Mouse (Mus musculus): ENCODE data around the gene Gtsf1l. TPM values are rescaled to one million over a fixed set of nuclear protein-coding genes. Genes with fewer than 3 reads are reported as not detected.

Gene Gtsf1l
- polyA plus RNA-seq, 1 experiment from 2014 or later: 0.16 TPM

DNA sequence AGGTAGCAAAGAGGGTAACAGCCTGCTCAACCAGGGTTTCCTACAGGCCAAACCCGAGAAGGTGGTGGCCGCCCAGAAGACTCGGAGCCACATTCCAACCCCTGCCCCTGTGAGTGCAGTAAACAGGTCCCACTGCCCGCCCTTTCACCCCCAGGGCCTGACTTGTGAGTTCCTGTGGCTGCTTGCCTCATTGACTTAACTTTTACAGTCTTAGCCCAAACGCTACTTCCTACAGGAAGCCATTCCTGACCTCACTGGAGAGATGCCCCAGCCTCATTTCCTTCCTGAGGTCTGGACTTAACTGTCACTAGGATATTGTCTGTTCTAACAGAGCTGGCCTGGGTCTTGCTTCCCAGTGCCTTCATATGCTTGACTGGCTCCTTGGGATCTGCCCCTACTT lies 5.1 kb downstream of the Gtsf1l start:
- Histone ChIP-seq H3K9me3 (ENCODE audit: control insufficient read depth, low read length) (no peaks in the 10 kb centered on the region), H3K27ac (replicated peaks) (no peak overlapping the region), H3K4me1 (replicated peaks; ENCODE audit: control insufficient read depth, insufficient read depth) (no peaks in the 10 kb centered on the region), H3K9ac (ENCODE audit: low read length) (no peak overlapping the region), H3K36me3 (ENCODE audit: control insufficient read depth, insufficient read depth, low read length) (no peaks in the 10 kb centered on the region), H3K4me3 (ENCODE audit: low read depth, low read length) (no peak overlapping the region), H3K27me3 (ENCODE audit: control insufficient read depth, insufficient read depth, low read length) (no peaks in the 10 kb centered on the region), H3K4me2 (replicated peaks; ENCODE audit: low read depth) (no peak overlapping the region)
- 86% methylated on average over 5 of the region's 5 CpGs for WGBS
- TF ChIP-seq CTCF (IDR thresholded peaks at IDR 0.05; ENCODE audit: low read depth): no peak
- TF ChIP-seq EP300 (optimal IDR thresholded peaks at IDR 0.05): no peak
- ATAC-seq (ENCODE audit: low FRiP score, low TSS enrichment) (no peak), DNase-seq (ENCODE audit: low spot score) (no peak)

DNA sequence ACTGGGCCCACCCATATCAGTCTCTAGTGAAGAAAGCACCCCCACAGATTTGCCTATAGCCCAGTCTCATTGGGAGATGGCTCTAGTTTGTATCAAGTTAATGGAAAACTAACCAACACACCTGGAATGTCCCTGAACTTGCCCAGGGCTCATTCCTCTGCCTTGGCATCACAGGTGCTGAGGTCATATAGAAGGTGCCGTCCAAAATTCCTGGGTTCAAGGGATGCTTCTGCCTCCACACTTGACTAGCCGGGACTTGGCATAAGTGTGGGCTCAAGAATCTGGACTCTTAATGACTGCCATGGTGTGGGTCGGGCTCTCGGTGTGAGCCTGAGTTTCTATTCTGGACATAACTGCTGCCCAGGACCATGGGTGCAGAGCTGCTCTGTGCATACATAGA lies 8.6 kb downstream of the Gtsf1l start:
- WGBS: 95% methylated on average over 4 of the region's 4 CpGs
- no peaks in the 10 kb centered on the region for H3K27me3 ChIP-seq (ENCODE audit: control insufficient read depth, insufficient read depth, low read length)
- TF ChIP-seq CTCF (IDR thresholded peaks at IDR 0.05; ENCODE audit: low read depth): no peak
- no peak for TF ChIP-seq EP300 (optimal IDR thresholded peaks at IDR 0.05)
- H3K4me2 ChIP-seq (replicated peaks; ENCODE audit: low read depth): no peak overlapping the region
- no peak for DNase-seq (ENCODE audit: low spot score)
- H3K4me3 ChIP-seq (ENCODE audit: low read depth, low read length): no peak overlapping the region
- no peak overlapping the region for H3K27ac ChIP-seq (replicated peaks)
- no peak for ATAC-seq (ENCODE audit: low FRiP score, low TSS enrichment)
- H3K4me1 ChIP-seq (replicated peaks; ENCODE audit: control insufficient read depth, insufficient read depth): no peaks in the 10 kb centered on the region
- no peaks in the 10 kb centered on the region for H3K9me3 ChIP-seq (ENCODE audit: control insufficient read depth, low read length)
- peaks cover 5% of the 10 kb centered on the region; the same call in 1 of the 2 replicates for H3K36me3 ChIP-seq (ENCODE audit: control insufficient read depth, insufficient read depth, low read length)
- H3K9ac ChIP-seq (ENCODE audit: low read length): no peak overlapping the region

DNA sequence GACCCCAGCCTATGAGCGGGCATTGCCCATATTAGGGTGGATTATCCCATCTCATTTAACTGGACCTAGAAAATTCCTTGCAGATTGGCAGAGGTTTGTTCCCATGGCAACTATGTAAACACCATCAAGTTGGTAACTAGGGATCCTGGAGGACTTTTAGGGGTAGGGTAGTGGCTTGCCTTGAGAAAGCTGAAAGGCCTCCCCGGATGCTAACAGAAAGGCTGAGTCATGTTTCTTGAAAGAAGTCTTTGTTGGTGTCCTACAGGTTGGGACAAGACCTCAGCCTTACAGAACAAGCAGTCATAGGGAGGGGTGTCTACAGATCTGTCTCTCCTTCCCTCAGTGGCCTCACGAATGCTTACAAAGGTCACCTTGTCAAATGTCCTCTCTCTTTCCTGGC lies 12.4 kb downstream of the Gtsf1l start:
- Histone ChIP-seq H3K36me3 (ENCODE audit: control insufficient read depth, insufficient read depth, low read length) (peaks cover 5% of the 10 kb centered on the region; the same call in 1 of the 2 replicates), H3K27me3 (ENCODE audit: control insufficient read depth, insufficient read depth, low read length) (no peaks in the 10 kb centered on the region), H3K4me2 (replicated peaks; ENCODE audit: low read depth) (no peak overlapping the region), H3K9me3 (ENCODE audit: control insufficient read depth, low read length) (no peaks in the 10 kb centered on the region), H3K4me3 (ENCODE audit: low read depth, low read length) (no peak overlapping the region), H3K27ac (replicated peaks) (0 out of 2 replicates have a peak overlapping the region, but pooled peaks have one; percentile 40), H3K4me1 (replicated peaks; ENCODE audit: control insufficient read depth, insufficient read depth) (no peaks in the 10 kb centered on the region), H3K9ac (ENCODE audit: low read length) (no peak overlapping the region)
- TF ChIP-seq EP300 (optimal IDR thresholded peaks at IDR 0.05) (no peak), CTCF (IDR thresholded peaks at IDR 0.05; ENCODE audit: low read depth) (no peak)
- WGBS: 66% methylated on average over 3 of the region's 3 CpGs
- DNase-seq (ENCODE audit: low spot score) (no peak), ATAC-seq (ENCODE audit: low FRiP score, low TSS enrichment) (peak; percentile 63)

DNA sequence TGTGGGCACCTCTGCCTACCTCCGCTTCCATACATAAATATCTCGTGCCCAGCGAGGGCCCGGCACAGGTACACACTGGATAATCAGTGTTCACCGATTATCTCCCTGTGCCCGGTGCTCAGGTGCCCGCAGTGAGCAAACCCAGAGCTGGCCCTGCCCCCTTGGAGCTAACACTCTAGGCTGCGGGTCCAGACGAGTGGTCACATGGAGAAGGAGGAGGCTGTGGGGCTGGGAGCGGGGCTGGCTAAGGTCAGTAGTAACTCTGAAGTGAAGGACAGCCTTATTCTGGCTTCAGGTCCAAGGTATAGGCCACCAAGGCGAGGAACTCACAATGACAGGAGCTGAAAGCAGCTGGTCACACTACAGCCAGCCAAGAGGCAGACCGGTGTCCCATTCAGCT lies 12.8 kb downstream of the Gtsf1l start:
- Histone ChIP-seq H3K27me3 (ENCODE audit: control insufficient read depth, insufficient read depth, low read length) (no peaks in the 10 kb centered on the region), H3K9me3 (ENCODE audit: control insufficient read depth, low read length) (no peaks in the 10 kb centered on the region), H3K36me3 (ENCODE audit: control insufficient read depth, insufficient read depth, low read length) (peaks cover 5% of the 10 kb centered on the region; the same call in 1 of the 2 replicates), H3K9ac (ENCODE audit: low read length) (no peak overlapping the region; the same call in 1 of the 2 replicates), H3K4me3 (ENCODE audit: low read depth, low read length) (no peak overlapping the region), H3K4me1 (replicated peaks; ENCODE audit: control insufficient read depth, insufficient read depth) (no peaks in the 10 kb centered on the region), H3K27ac (replicated peaks) (no peak overlapping the region), H3K4me2 (replicated peaks; ENCODE audit: low read depth) (no peak overlapping the region)
- TF ChIP-seq CTCF (IDR thresholded peaks at IDR 0.05; ENCODE audit: low read depth) (no peak), EP300 (optimal IDR thresholded peaks at IDR 0.05) (no peak)
- WGBS: 86% methylated on average over 12 of the region's 12 CpGs
- DNase-seq (ENCODE audit: low spot score): peak; percentile 30
- ATAC-seq (ENCODE audit: low FRiP score, low TSS enrichment): peak; percentile 52; the same call in 1 of the 2 replicates

DNA sequence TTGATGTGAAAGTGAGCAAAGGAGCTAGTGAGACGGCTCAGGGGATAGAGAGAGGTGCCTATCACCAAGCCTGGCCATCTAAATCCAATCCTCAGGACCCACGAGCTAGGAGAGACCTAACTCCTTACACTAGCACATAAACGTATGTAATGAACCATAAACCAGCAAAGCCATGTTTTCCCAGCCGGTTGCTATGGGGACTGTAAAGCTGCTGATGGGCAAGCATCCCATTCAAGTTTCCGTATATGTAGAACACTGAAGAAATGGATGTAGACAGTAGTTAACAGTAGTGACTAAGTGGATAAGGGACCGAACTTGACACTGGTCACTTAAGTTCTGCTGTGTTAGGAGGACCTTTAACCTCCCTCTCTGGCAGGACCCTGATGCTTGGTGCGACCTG lies 13.6 kb downstream of the Gtsf1l start:
- 77% methylated on average over 7 of the region's 7 CpGs for WGBS
- Histone ChIP-seq H3K36me3 (ENCODE audit: control insufficient read depth, insufficient read depth, low read length) (peaks cover 5% of the 10 kb centered on the region; the same call in 1 of the 2 replicates), H3K4me2 (replicated peaks; ENCODE audit: low read depth) (no peak overlapping the region), H3K9ac (ENCODE audit: low read length) (no peak overlapping the region), H3K4me3 (ENCODE audit: low read depth, low read length) (no peak overlapping the region), H3K27me3 (ENCODE audit: control insufficient read depth, insufficient read depth, low read length) (no peaks in the 10 kb centered on the region), H3K4me1 (replicated peaks; ENCODE audit: control insufficient read depth, insufficient read depth) (no peaks in the 10 kb centered on the region), H3K9me3 (ENCODE audit: control insufficient read depth, low read length) (no peaks in the 10 kb centered on the region), H3K27ac (replicated peaks) (no peak overlapping the region)
- DNase-seq (ENCODE audit: low spot score): no peak
- no peak for ATAC-seq (ENCODE audit: low FRiP score, low TSS enrichment)
- TF ChIP-seq CTCF (IDR thresholded peaks at IDR 0.05; ENCODE audit: low read depth) (no peak), EP300 (optimal IDR thresholded peaks at IDR 0.05) (no peak)

DNA sequence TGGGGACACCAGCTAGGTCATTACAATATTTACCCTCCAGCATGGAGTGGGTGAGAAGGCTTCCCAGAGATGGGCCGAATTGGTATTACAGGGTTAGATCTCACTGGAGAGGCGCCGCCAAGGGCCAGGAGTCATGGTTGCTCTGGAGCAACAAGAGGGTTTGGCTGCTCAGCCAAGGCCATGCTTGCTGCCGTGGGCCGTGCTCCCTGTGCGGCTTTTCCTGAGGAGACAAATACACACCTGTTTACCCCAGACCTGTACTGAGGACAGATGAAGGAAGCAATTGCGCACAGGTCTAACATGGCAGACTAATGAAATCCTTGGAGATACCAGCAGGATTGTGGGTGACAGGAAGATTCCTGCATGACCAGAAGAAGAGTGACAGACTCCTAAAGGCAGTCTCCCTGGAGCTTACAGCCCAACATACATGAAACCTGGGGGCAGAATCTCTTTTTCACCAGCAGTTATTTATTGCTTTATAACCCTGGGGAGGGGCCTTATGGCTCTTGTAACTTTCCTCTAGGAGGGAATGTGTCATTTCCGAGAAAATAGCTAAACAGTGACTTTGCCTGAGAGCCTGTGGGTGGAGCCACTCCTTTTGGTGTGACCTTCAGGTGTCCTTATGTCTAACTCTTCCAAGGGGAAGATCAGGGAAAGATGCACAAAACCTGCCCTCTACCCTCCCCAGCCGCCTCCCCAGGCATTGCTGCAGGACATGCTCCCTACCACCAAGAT lies 14.5 kb downstream of the Gtsf1l start:
- TF ChIP-seq CTCF (IDR thresholded peaks at IDR 0.05; ENCODE audit: low read depth): no peak
- TF ChIP-seq EP300 (optimal IDR thresholded peaks at IDR 0.05): no peak
- Histone ChIP-seq H3K4me3 (ENCODE audit: low read depth, low read length) (no peak overlapping the region), H3K9ac (ENCODE audit: low read length) (no peak overlapping the region), H3K9me3 (ENCODE audit: control insufficient read depth, low read length) (no peaks in the 10 kb centered on the region), H3K4me2 (replicated peaks; ENCODE audit: low read depth) (no peak overlapping the region), H3K27me3 (ENCODE audit: control insufficient read depth, insufficient read depth, low read length) (no peaks in the 10 kb centered on the region), H3K27ac (replicated peaks) (no peak overlapping the region), H3K4me1 (replicated peaks; ENCODE audit: control insufficient read depth, insufficient read depth) (no peaks in the 10 kb centered on the region), H3K36me3 (ENCODE audit: control insufficient read depth, insufficient read depth, low read length) (peaks cover 5% of the 10 kb centered on the region; the same call in 1 of the 2 replicates)
- DNase-seq (ENCODE audit: low spot score) (no peak), ATAC-seq (ENCODE audit: low FRiP score, low TSS enrichment) (no peak)
- 93% methylated on average over 9 of the region's 9 CpGs for WGBS
